Comparison of ENCODE assay signal across 8 mouse cellular contexts in genomic region chr2:102449630-102450247, GRCm38 (mm10). TPM values are rescaled to one million over a fixed set of nuclear protein-coding genes. Genes with fewer than 3 reads are reported as not detected.
DNase-seq lines count a peak whose midpoint lies in the region; ATAC-seq and TF ChIP-seq lines count a peak whose summit lies in the region.

No protein-coding gene starts in this region.

- TF ChIP-seq POLR2A in testis, adult 2 months (IDR thresholded peaks at IDR 0.05; ENCODE audit: control insufficient read depth, low read depth, low read length): no peak
- TF ChIP-seq POLR2A in small intestine, adult 2 months (IDR thresholded peaks at IDR 0.05; ENCODE audit: low read depth, low read length): no peak

- no peak for TF ChIP-seq CTCF in testis, adult 2 months (IDR thresholded peaks at IDR 0.05; ENCODE audit: control insufficient read depth, insufficient read depth, insufficient replicate concordance, low read depth, low read length)
- no peak for TF ChIP-seq CTCF in small intestine, adult 2 months (IDR thresholded peaks at IDR 0.05; ENCODE audit: extremely low read depth, insufficient read length, insufficient replicate concordance, low read depth, low read length)

- WGBS in heart, embryonic 13.5 days: under 1% methylated on average over 17 of the region's 17 CpGs
- 15% methylated on average over 17 of the region's 17 CpGs for WGBS in small intestine, adult 2 months

- H3K4me2 ChIP-seq in heart, embryonic 13.5 days: peak overlapping the region; percentile 98

- peak overlapping the region; percentile 22 for H3K4me3 ChIP-seq in testis, adult 2 months (ENCODE audit: control insufficient read depth, low read depth, low read length)
- H3K4me3 ChIP-seq in heart, embryonic 13.5 days: peak overlapping the region; percentile 73
- H3K4me3 ChIP-seq in small intestine, adult 2 months (ENCODE audit: low read depth, low read length): peak overlapping the region; percentile 59; the same call in 1 of the 2 replicates

- DNase-seq in testis, postnatal 14 days (ENCODE audit: low spot score): no peak
- peak; percentile 30 for DNase-seq in embryo, embryonic 11.5 days (ENCODE audit: low read depth, low spot score)
- DNase-seq in kidney, postnatal 10 days: peak; percentile 42
- peak; percentile 22 for DNase-seq in lung, postnatal 14 days

- ATAC-seq in heart, embryonic 13.5 days (ENCODE audit: extremely low read depth, insufficient number of reproducible peaks, low FRiP score, low TSS enrichment): no peak
- no peak for ATAC-seq in megakaryocyte-erythroid progenitor cell, adult 5-6 weeks (replicated peaks; ENCODE audit: low FRiP score, low TSS enrichment, poor library complexity, severe bottlenecking)

- H3K9ac ChIP-seq in heart, embryonic 13.5 days: peak overlapping the region; percentile 87

- peaks cover 20% of the 10 kb centered on the region for H3K4me1 ChIP-seq in testis, adult 2 months (ENCODE audit: control insufficient read depth, insufficient read depth, low read length)
- H3K4me1 ChIP-seq in heart, embryonic 13.5 days: peaks cover 22% of the 10 kb centered on the region
- 0 out of 2 replicates have a peak, but pooled peaks cover 6% of the 10 kb centered on the region for H3K4me1 ChIP-seq in small intestine, adult 2 months (ENCODE audit: control insufficient read depth, insufficient read depth, insufficient read length, low read length)

- no peaks in the 10 kb centered on the region for H3K27me3 ChIP-seq in testis, adult 2 months (ENCODE audit: control insufficient read depth, insufficient read depth, low read length)
- peaks cover 25% of the 10 kb centered on the region for H3K27me3 ChIP-seq in heart, embryonic 13.5 days (replicated peaks)
- peaks cover 31% of the 10 kb centered on the region for H3K27me3 ChIP-seq in small intestine, adult 2 months (ENCODE audit: control insufficient read depth, insufficient read depth, low read length)

- H3K36me3 ChIP-seq in testis, adult 2 months (ENCODE audit: control insufficient read depth, insufficient read depth, low read length): no peaks in the 10 kb centered on the region
- H3K36me3 ChIP-seq in heart, embryonic 13.5 days: no peaks in the 10 kb centered on the region
- no peaks in the 10 kb centered on the region for H3K36me3 ChIP-seq in small intestine, adult 2 months (ENCODE audit: control insufficient read depth, insufficient read depth, low read length)

- H3K27ac ChIP-seq in testis, adult 2 months (ENCODE audit: control insufficient read depth, insufficient read depth, low read depth, low read length): no peak overlapping the region
- no peak overlapping the region for H3K27ac ChIP-seq in heart, embryonic 13.5 days (replicated peaks)
- H3K27ac ChIP-seq in small intestine, adult 2 months (ENCODE audit: insufficient read depth, low read depth, low read length): no peak overlapping the region

- no peaks in the 10 kb centered on the region for H3K9me3 ChIP-seq in heart, embryonic 13.5 days

RNA-seq across cellular contexts. Expression of gene Fjx1, which starts 2.6 kb away (rescaled TPM):
- 0.30 and 0.35 TPM in 2 replicates for polyA plus RNA-seq in testis, adult 2 months (2012; rRNA removed)
- 2.5 and 2.6 TPM in 2 replicates for polyA plus RNA-seq in heart, embryonic 13.5 days (2015; fragmentation: Nextera tagmentation; extraction: Ambion mirVana)
- polyA plus RNA-seq in small intestine, adult 2 months (2012; rRNA removed): 1.0 and 1.3 TPM in 2 replicates
- not detected in 2 replicates for total RNA-seq in megakaryocyte-erythroid progenitor cell, adult 5-6 weeks (2014; fragmentation: Nextera tagmentation)
- total RNA-seq in megakaryocyte-erythroid progenitor cell, adult 5-6 weeks (2017): not detected in 2 replicates

RNA-seq across cellular contexts. Expression of gene Trim44, which starts 42.1 kb away (rescaled TPM):
- 10.5 and 12.7 TPM in 2 replicates for polyA plus RNA-seq in testis, adult 2 months (2012; rRNA removed)
- 17.7 and 19.9 TPM in 2 replicates for polyA plus RNA-seq in heart, embryonic 13.5 days (2015; fragmentation: Nextera tagmentation; extraction: Ambion mirVana)
- polyA plus RNA-seq in small intestine, adult 2 months (2012; rRNA removed): 4.1 and 4.2 TPM in 2 replicates
- total RNA-seq in megakaryocyte-erythroid progenitor cell, adult 5-6 weeks (2014; fragmentation: Nextera tagmentation): 34.9 and 37.2 TPM in 2 replicates
- total RNA-seq in megakaryocyte-erythroid progenitor cell, adult 5-6 weeks (2017): 34.0 and 45.1 TPM in 2 replicates

Comparison
In these comparisons a context has a peak if more than half of its experiments do, and no peak if none do; other contexts are left out.
1. H3K4me3 ChIP-seq: peak in every context shown above with its lines; median percentile 73 in heart, embryonic 13.5 days; 59 in small intestine, adult 2 months; 22 in testis, adult 2 months.